Mouse (Mus musculus) ES-Bruce4 (cell line): ENCODE measurements at regions not wholly inside any gene's neighbourhood (a gene's known extent, or its start where the extent isn't known, plus 50 kb on each side); places are given as distances from the start of the nearest gene placed in this dataset.
A peak's percentile ranks its signal among the peaks of the same experiment; 100 is the strongest.

Experiments
- CTCF ChIP-seq: IDR thresholded peaks from one replicate; pipeline ENCODE4 v1.8.1; 2011; ENCODE audit warnings: low read depth, low read length
- EP300 ChIP-seq: IDR thresholded peaks from 2 replicates; pipeline ENCODE4 v1.6.1; 2011; ENCODE audit warnings: low read depth, low read length; ENCODE audit not compliant: insufficient read depth
- POLR2A ChIP-seq: IDR thresholded peaks from one replicate; pipeline ENCODE4 v1.8.1; 2011; ENCODE audit warnings: low read length; ENCODE audit not compliant: insufficient read depth

DNA sequence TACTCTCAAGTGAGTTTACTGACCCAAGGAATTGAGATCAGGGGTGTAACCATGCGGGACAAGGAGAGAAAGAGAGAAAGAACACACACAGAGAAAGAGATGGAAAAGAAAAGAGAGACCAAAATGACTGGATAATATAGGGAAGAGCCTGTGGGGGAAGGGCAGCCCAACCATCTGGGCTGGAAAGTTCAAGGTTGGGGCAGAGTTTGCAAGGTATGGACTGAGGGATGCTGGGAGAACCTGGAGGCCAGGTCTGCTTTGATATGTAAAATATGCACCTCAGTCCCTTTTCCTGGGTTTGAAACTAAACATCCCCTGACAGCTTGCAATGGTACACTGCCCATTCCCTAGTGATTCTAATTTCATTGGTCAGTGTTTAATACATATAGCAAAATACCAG, 431.2 kb upstream of the Atp10a start:
- TF ChIP-seq CTCF = no peak
- TF ChIP-seq POLR2A = no peak
- TF ChIP-seq EP300 = peak; percentile 100
